ENCODE assay signal across 25 mouse cellular contexts in the genomic region with DNA sequence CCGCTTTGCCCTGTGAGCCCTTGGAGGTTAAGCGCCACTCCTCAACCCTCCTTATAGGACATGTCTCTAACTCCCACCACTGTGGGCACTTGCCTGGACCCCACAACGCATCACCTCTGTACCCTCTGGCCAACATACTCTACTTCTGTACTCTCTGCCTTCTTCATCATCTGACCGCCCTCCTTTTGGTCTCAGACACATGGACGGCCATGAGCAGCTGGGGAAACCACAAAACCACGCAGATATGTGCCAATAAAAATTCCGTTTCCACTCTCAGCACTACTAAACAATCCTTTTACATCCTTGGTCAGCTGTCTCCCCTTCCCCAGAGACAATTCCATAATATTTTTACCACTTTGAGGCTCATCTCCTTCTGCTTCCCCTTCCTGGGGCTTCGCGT.
DNase-seq lines count a peak whose midpoint lies in the region; ATAC-seq and TF ChIP-seq lines count a peak whose summit lies in the region.
"Had no signal": no experiment of that assay in that cellular context is flagged by ENCODE, and none has a peak within 500 bp of the region (broad histone marks: within the 10 kb centered on the region; RNA-seq: fewer than 3 reads in every experiment).

No protein-coding gene starts in this region.

- no peak overlapping the region for H3K9ac ChIP-seq in neural tube, embryonic 13.5 days
- no peak overlapping the region for H3K9ac ChIP-seq in neural tube, embryonic 15.5 days (replicated peaks)
- H3K9ac ChIP-seq: heart, embryonic 12.5 days; liver, embryonic 14.5 days had no signal

- no peak overlapping the region for H3K4me3 ChIP-seq in layer of hippocampus, adult 2 months
- H3K4me3 ChIP-seq in neural tube, embryonic 13.5 days = no peak overlapping the region
- H3K4me3 ChIP-seq in neural tube, embryonic 15.5 days (replicated peaks) = no peak overlapping the region
- H3K4me3 ChIP-seq: erythroblast, embryonic 14.5 days; gastrocnemius, adult 2 months; heart, adult 2 months; heart, embryonic 12.5 days had no signal

- no peak for TF ChIP-seq CTCF in layer of hippocampus, adult 2 months (conservative IDR thresholded peaks at IDR 0.05)

- no peaks in the 10 kb centered on the region for H3K9me3 ChIP-seq in neural tube, embryonic 13.5 days
- no peaks in the 10 kb centered on the region for H3K9me3 ChIP-seq in neural tube, embryonic 15.5 days (replicated peaks)
- H3K9me3 ChIP-seq: heart, embryonic 12.5 days had no signal

- DNase-seq in layer of hippocampus, adult 2 months (ENCODE audit: low spot score in 2 of 2) = no peak
- DNase-seq in layer of hippocampus, postnatal 36 days = no peak
- DNase-seq in cerebellum, adult 9-11 months = no peak
- no peak for DNase-seq in right cerebral cortex, postnatal 10 days (ENCODE audit: low spot score in 2 of 2)
- DNase-seq: cerebellum, adult 11 months; cerebellum, adult 9-10 months; gastrocnemius, postnatal 36 days; heart, adult 2 months; heart, postnatal 4 days; kidney, adult 11 months; kidney, postnatal 36 days; left cerebral cortex, postnatal 4 days; liver; lung, adult 2 months; thymus, adult 2 months; thymus, postnatal 4 days had no signal

- H3K4me2 ChIP-seq in neural tube, embryonic 13.5 days = no peak overlapping the region; the same call in 1 of the 2 replicates
- no peak overlapping the region for H3K4me2 ChIP-seq in neural tube, embryonic 15.5 days

- no peak for ATAC-seq in neural tube, embryonic 13.5 days (ENCODE audit: low read depth)
- ATAC-seq in neural tube, embryonic 15.5 days (ENCODE audit: low FRiP score) = no peak
- peak; percentile 54; the same call in 1 of the 2 replicates for ATAC-seq in granulocyte monocyte progenitor cell, adult 5-6 weeks (replicated peaks; ENCODE audit: poor library complexity, severe bottlenecking)
- ATAC-seq: inflammation-experienced regulatory T-cells, adult 6 months had no signal

- 0 out of 2 replicates have a peak overlapping the region, but pooled peaks have one; percentile 72 for H3K27ac ChIP-seq in layer of hippocampus, adult 2 months
- peak overlapping the region; percentile 39; the same call in 1 of the 2 replicates for H3K27ac ChIP-seq in neural tube, embryonic 13.5 days (replicated peaks)
- H3K27ac ChIP-seq in neural tube, embryonic 15.5 days (replicated peaks) = no peak overlapping the region
- H3K27ac ChIP-seq: gastrocnemius, adult 2 months; heart, adult 2 months; liver, embryonic 14.5 days; macrophage had no signal

- 79% methylated on average over 9 of the region's 9 CpGs for WGBS in neural tube, embryonic 13.5 days
- 82% methylated on average over 9 of the region's 9 CpGs for WGBS in neural tube, embryonic 15.5 days

- H3K4me1 ChIP-seq in neural tube, embryonic 13.5 days (replicated peaks) = peaks cover 67% of the 10 kb centered on the region
- H3K4me1 ChIP-seq in neural tube, embryonic 15.5 days = peaks cover 43% of the 10 kb centered on the region

- H3K36me3 ChIP-seq in neural tube, embryonic 13.5 days = no peaks in the 10 kb centered on the region
- H3K36me3 ChIP-seq in neural tube, embryonic 15.5 days = no peaks in the 10 kb centered on the region
- H3K36me3 ChIP-seq: heart, embryonic 12.5 days had no signal

- H3K27me3 ChIP-seq in neural tube, embryonic 13.5 days = peaks cover 90% of the 10 kb centered on the region
- H3K27me3 ChIP-seq in neural tube, embryonic 15.5 days (replicated peaks) = peaks cover 82% of the 10 kb centered on the region
